Mouse (Mus musculus): ENCODE data around the gene Cabp7.

Cabp7 gene

GRCm38 (mm10) chr11:4704072-4704964 is 42.3 kb downstream of the Cabp7 start, which contains the start of the genes Uqcr10 and Zmat5:
TSS of gene Uqcr10 (minus strand) at chr11:4704342.
TSS of gene Zmat5 (plus strand) at chr11:4704678.
- DNase-seq (ENCODE audit: low spot score): peak; percentile 85

DNA sequence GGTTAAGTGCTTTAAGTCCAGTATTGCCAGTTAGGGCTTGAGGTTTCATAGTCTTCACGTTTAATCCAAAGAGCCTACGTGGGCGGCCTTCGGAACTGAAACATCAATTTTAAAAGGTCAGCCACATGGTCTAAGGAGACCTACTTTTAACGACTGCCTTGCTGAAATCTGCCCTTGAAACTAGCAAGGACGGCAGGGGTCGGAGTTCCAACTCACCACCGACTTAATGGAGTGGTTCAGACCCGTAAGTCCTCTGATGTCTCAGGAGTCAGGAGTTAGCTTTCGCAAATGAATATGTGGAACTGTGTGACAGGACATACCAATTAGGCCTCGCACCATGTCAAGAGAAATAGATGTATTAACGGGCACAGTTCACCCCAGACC is 42.9 kb downstream of the Cabp7 start:
- no peak for DNase-seq (ENCODE audit: low spot score)

- no peak for DNase-seq (ENCODE audit: low spot score)
Measured at GRCm38 (mm10) chr11:4700726-4701125, 45.9 kb downstream of the Cabp7 start.

DNA sequence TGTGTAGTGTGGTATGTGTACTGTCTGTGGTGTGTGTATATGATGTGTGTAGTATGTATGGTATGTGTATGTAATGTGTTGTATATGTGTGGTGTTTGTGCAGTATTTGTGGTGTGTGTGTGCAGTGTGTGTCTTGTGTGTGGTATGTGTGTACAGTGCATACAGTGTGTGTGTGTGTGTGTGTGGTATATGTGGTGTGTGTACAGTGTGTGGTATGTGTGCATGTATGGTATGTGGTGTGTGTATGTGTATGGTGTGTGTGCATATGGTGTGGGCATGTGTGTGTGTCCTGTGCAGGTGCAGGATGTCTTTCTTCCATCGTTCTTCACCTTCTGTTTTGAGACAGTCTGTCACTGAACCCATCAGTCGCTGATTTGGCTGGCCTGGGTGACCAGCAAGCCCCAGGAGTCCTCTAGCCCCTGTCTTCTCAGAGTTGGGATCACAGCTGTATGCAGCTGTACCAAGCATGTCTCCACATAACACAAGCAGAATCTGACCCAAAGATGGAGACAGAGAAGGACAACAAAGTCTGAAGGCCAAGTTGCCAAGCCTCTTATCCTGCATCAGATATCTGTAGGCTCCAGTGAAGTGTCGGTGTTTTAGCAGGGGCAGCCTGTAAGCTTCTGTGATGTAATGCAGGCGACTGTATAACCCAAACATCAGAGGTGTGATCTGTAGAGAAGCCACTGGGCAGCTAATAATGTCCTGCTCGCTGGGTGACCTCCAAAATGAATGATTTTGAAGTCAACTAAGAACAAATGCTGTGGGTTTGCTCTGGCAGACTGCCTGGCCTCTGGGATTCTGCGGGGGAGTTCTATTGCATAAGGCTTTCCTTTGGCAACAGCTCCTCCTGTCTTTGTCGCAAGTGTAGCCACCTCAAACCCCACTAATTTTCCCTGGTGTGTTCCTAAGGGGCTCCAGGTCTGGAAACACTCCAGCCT is 49.3 kb downstream of the Cabp7 start:
- peak; percentile 78 for DNase-seq (ENCODE audit: low spot score)

DNA sequence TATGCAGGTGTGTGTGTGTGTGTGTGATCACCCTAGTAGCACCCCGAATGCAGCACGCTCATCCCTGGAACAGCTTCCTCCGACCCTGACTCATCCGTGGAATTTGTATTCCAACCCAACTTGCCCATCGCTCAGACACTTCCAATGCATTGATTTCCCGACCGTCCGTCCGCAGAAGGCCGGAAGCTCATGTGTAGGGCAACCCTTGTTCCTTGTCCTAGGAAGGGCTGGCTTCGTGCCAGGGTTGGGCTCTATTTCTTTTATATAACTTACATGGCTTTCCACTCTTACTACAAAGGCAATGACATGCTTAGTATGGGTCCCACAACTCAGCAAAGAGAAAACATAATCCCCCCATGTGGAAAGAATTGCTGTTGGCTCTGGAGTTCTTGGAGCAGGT is 54.4 kb downstream of the Cabp7 start:
- no peak for DNase-seq (ENCODE audit: low spot score)

- no peak for DNase-seq (ENCODE audit: low spot score)
Measured at GRCm38 (mm10) chr11:4691213-4691612, 55.4 kb downstream of the Cabp7 start.

DNA sequence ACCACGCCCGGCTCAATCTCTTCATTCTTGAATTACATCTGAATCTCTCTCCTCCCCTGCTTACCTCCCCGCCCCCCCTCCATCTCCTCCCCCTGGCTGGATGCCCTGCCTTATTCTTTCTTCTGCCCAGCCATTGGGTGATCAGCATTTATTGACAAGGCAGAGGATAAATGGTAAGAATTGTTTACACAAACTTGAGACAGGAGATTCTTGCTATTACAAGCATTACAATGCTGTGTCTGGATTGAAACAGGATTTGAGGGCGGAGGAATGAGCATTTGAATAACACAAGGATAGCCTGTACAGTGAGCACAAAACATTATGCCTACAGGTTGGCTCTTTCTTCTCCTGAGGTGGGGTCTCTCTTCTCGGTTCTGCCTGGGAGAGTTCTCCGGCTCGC is 56.2 kb downstream of the Cabp7 start:
- DNase-seq (ENCODE audit: low spot score): no peak

GRCm38 (mm10) chr11:4688632-4689380 is 57.8 kb downstream of the Cabp7 start:
- DNase-seq (ENCODE audit: low spot score): no peak

DNA sequence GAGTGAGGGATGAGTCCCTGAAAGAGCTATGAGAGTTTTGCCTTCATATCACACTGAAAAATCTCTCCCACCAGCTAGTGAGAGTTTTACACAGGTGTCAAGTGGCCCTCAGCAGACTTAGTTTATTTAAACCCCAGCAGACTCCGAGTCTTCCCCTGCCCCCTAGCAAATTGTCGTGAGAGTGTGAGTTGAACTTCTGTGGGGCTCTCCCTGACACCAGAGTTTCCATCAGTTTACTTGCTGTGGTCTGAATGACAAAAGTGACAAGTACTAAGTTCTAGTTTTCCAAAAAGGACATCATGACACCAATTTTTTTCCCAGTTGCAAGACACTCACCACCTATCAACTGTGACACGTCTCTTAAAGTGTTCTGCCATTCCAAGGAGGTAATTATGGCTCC is 58.7 kb downstream of the Cabp7 start:
- DNase-seq (ENCODE audit: low spot score): no peak

DNA sequence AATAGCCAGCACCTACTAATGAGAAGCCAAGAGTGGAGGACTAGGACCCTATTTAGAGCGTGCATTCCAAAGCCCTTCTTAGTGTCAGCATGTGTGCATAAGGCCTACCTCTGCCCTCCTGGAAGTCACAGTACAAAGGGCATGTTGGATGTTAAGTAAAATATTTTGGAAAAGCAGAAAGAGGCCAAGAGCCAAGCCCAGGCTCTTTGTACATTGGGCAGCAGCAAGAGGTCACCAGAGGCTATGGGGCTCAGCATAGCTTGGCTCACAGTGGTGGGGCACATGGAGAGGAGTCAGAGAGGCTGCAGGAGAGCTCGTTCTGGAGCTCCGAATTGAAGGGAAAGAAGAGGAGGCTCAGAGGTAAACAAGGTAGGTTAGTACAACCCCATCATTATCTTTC is 59.6 kb downstream of the Cabp7 start:
- no peak for DNase-seq (ENCODE audit: low spot score)

Data from ovary, postnatal 14 days (tissue).